Mouse (Mus musculus): Measurements from ENCODE around the gene Olfr521. TPM values are rescaled to one million over a fixed set of nuclear protein-coding genes. Genes with fewer than 3 reads are reported as not detected.

Gene Olfr521
- not detected in 2 replicates for total RNA-seq (2023)

GRCm38 (mm10) chr7:99763207-99763606 lies at the start of gene Olfr521:
TSS of gene Olfr521 (plus strand) at chr7:99763507.

DNA sequence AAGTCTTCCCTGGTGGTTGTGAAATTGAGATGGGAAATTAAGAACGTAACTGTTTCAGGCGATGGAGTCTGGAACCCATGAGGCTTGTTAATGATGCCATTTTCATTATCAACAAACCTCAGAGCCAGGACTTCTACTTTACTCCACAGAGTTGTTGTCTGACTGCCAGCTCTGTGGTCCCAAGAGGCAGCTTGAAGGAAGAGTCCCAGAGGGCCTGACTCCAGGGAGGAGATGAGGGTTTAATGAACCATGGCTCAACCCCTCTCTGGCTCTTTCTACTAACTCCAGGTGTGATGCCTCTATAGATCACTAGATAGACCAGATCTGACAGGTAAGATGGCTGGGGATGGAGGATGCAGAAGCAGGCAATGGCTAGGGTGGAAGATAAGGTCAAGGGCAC lies 33.3 kb upstream of the Olfr521 start, which contains the start of gene Olfr520:
Gene Olfr520 (plus strand): TSS at position 301 of the 400 bp plus-strand sequence.

Other genes starting within 250 kb of the Olfr521 start
- gene Arrb1, start 228.0 kb upstream of the Olfr521 start, total RNA-seq (2023) = 142 and 180 TPM in 2 replicates
- gene Tpbgl, start 136.4 kb upstream of the Olfr521 start, total RNA-seq (2023) = not detected in 2 replicates
- gene Slco2b1, start 52.2 kb upstream of the Olfr521 start, total RNA-seq (2023) = not detected in 2 replicates
- not detected in 2 replicates for gene Olfr520, start 33.2 kb upstream of the Olfr521 start, total RNA-seq (2023)
- 0.61 and 0.63 TPM in 2 replicates for gene Neu3, start 64.9 kb downstream of the Olfr521 start, total RNA-seq (2023)
- gene Xrra1, start 95.6 kb downstream of the Olfr521 start, total RNA-seq (2023) = 0.25 TPM in 1 of 2 replicates, not detected in the other
- gene Spcs2, start 100.0 kb downstream of the Olfr521 start, total RNA-seq (2023) = 80.2 and 81.0 TPM in 2 replicates
- gene Rnf169, start 216.9 kb downstream of the Olfr521 start, total RNA-seq (2023) = 26.5 and 41.6 TPM in 2 replicates
- not detected in 2 replicates for gene Chrdl2, start 242.7 kb downstream of the Olfr521 start, total RNA-seq (2023)